Mouse (Mus musculus) hindbrain, postnatal 0 days (tissue): Measurements from ENCODE around the gene Noxo1. TPM values are rescaled to one million over a fixed set of nuclear protein-coding genes. Genes with fewer than 3 reads are reported as not detected.
"Not testable (repeated sequence)": the region's sequence is repeated elsewhere in the genome, so short reads cannot be mapped to it uniquely, and the experiment has no call there.

Experiments used
- ATAC-seq: fragments of 200-750 bp; cut with Nextera tagmentation; 2 replicates; pipeline ENCODE4 v1.8.0; 2017; ENCODE audit warnings: mild to moderate bottlenecking, moderate TSS enrichment, moderate library complexity
- DNase-seq: peaks from one replicate; pipeline ENCODE4 v3.0.0-alpha.2; 2015; ENCODE audit warnings: low spot score
- H3K27ac ChIP-seq: fragments of 300-500 bp; sonication (generic); 2 replicates; pipeline ENCODE4 v1.5.1; 2014; ENCODE audit warnings: mild to moderate bottlenecking
- H3K27me3 ChIP-seq: fragments of 300-500 bp; sonication (generic); 2 replicates; pipeline ENCODE4 v1.6.1; 2014; ENCODE audit warnings: low read length, mixed read lengths; ENCODE audit not compliant: insufficient read depth
- H3K36me3 ChIP-seq: fragments of 300-500 bp; sonication (generic); 2 replicates; pipeline ENCODE4 v1.6.1; 2014; ENCODE audit warnings: low read length, mixed read lengths; ENCODE audit not compliant: insufficient read depth
- H3K4me1 ChIP-seq: fragments of 300-500 bp; sonication (generic); 2 replicates; pipeline ENCODE4 v1.6.1; 2014; ENCODE audit warnings: antibody characterized with exemption, low read length, mixed read lengths; ENCODE audit not compliant: insufficient read depth
- H3K4me2 ChIP-seq: fragments of 300-500 bp; sonication (generic); 2 replicates; pipeline ENCODE4 v1.6.1; 2014; ENCODE audit warnings: low read depth, mild to moderate bottlenecking, low read length, moderate library complexity, mixed read lengths
- H3K4me3 ChIP-seq: fragments of 300-500 bp; sonication (generic); 2 replicates; pipeline ENCODE4 v1.5.1; 2014; ENCODE audit warnings: low read length
- H3K9ac ChIP-seq: fragments of 300-500 bp; sonication (generic); replicated peaks from 2 replicates; pipeline ENCODE4 v1.6.1; 2014; ENCODE audit warnings: mild to moderate bottlenecking, low read length, moderate library complexity, mixed read lengths
- H3K9me3 ChIP-seq: fragments of 300-500 bp; sonication (generic); 2 replicates; pipeline ENCODE4 v1.6.1; 2016; ENCODE audit warnings: low read length, mixed read lengths
- CTCF ChIP-seq: IDR thresholded peaks from 2 replicates; pipeline ENCODE4 v1.5.1; 2016; ENCODE audit warnings: antibody characterized with exemption, control low read depth, low read depth
- WGBS: fragments of 180-500 bp; shearing (Covaris S2); extraction: QIAGEN DNeasy Blood & Tissue Kit; methylation state at CpG from one replicate; pipeline ENCODE4 v1.1.7; 2014; 5-methylcytosine and 5-hydroxymethylcytosine counted together
- polyA plus RNA-seq: library from polyadenylated mRNA; unstranded; fragments of >200 nt; fragmentation: Nextera tagmentation; extraction: Ambion mirVana; gene quantifications from 2 replicates; pipeline ENCODE4 v1.2.1, GENCODE M21; 2015
- total RNA-seq: library from RNA; depleted of rRNA; stranded (reverse); fragments of >200 nt; gene quantifications from 2 replicates; pipeline ENCODE4 v1.2.3, GENCODE M21; 2014

Gene Noxo1
- total and polyA plus RNA-seq, 2 experiments from 2014 or later, result 1.4 to 6.1 TPM

- TF ChIP-seq CTCF, result no peak
- 81% methylated on average over 4 of the region's 4 CpGs for WGBS
- peaks cover 4% of the 10 kb centered on the region; the same call in 1 of the 2 replicates for H3K4me1 ChIP-seq
- no peaks in the 10 kb centered on the region for H3K36me3 ChIP-seq
- H3K27me3 ChIP-seq, result no peaks in the 10 kb centered on the region
- H3K4me3 ChIP-seq, result peak overlapping the region; percentile 58; the same call in 1 of the 2 replicates
- no peaks in the 10 kb centered on the region for H3K9me3 ChIP-seq
- no peak for ATAC-seq
- H3K27ac ChIP-seq, result peak overlapping the region; percentile 83
- DNase-seq, result no peak
- no peak overlapping the region for H3K9ac ChIP-seq
- peak overlapping the region; percentile 86 for H3K4me2 ChIP-seq
These were observed 45.3 kb upstream of the Noxo1 start for GRCm38 (mm10) chr17:24650766-24651165.

GRCm38 (mm10) chr17:24651835-24652234 lies 44.2 kb upstream of the Noxo1 start:
- Histone ChIP-seq H3K4me2 (no peak overlapping the region), H3K9me3 (no peaks in the 10 kb centered on the region), H3K4me3 (no peak overlapping the region), H3K27ac (no peak overlapping the region), H3K9ac (no peak overlapping the region), H3K36me3 (no peaks in the 10 kb centered on the region), H3K27me3 (no peaks in the 10 kb centered on the region), H3K4me1 (peaks cover 4% of the 10 kb centered on the region; the same call in 1 of the 2 replicates)
- WGBS, result 61% methylated on average over 3 of the region's 3 CpGs
- no peak for DNase-seq
- no peak for ATAC-seq
- TF ChIP-seq CTCF, result no peak

GRCm38 (mm10) chr17:24653967-24654710 lies 41.9 kb upstream of the Noxo1 start:
- Histone ChIP-seq H3K4me3 (no peak overlapping the region), H3K9me3 (no peaks in the 10 kb centered on the region), H3K9ac (no peak overlapping the region), H3K36me3 (no peaks in the 10 kb centered on the region), H3K27ac (no peak overlapping the region), H3K4me1 (peaks cover 11% of the 10 kb centered on the region), H3K4me2 (peak overlapping the region; percentile 40), H3K27me3 (peaks cover 15% of the 10 kb centered on the region; the same call in 1 of the 2 replicates)
- DNase-seq, result peak; percentile 87
- 9% methylated on average over 18 of the region's 19 CpGs for WGBS
- ATAC-seq, result peak; percentile 75
- peak; percentile 97 for TF ChIP-seq CTCF

DNA sequence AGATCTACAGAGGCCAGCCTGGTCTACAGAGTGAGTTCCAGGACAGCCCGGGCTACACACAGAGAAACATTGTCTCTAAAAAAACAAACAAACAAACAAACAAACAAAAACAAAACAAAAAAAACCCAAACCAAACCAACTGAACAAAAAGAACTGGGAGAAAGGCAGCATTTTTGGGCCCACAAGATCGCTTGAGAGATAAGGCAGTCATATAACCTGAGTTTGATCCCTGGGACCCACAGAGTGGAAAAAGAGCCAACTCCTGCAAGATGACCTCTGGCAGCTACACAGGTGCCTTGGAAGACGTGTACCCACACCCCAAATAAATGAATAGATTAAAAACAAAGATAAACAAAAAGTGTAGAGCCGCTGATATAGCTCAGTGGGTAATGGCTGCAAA lies 41.1 kb upstream of the Noxo1 start:
- no peaks in the 10 kb centered on the region for H3K36me3 ChIP-seq
- TF ChIP-seq CTCF, result no peak
- no peak overlapping the region for H3K4me3 ChIP-seq
- H3K9me3 ChIP-seq, result no peaks in the 10 kb centered on the region
- H3K4me2 ChIP-seq, result no peak overlapping the region
- DNase-seq, result no peak
- peaks cover 7% of the 10 kb centered on the region for H3K4me1 ChIP-seq
- peaks cover 16% of the 10 kb centered on the region; the same call in 1 of the 2 replicates for H3K27me3 ChIP-seq
- 72% methylated on average over 4 of the region's 4 CpGs for WGBS
- no peak for ATAC-seq
- H3K27ac ChIP-seq, result no peak overlapping the region
- H3K9ac ChIP-seq, result no peak overlapping the region

DNA sequence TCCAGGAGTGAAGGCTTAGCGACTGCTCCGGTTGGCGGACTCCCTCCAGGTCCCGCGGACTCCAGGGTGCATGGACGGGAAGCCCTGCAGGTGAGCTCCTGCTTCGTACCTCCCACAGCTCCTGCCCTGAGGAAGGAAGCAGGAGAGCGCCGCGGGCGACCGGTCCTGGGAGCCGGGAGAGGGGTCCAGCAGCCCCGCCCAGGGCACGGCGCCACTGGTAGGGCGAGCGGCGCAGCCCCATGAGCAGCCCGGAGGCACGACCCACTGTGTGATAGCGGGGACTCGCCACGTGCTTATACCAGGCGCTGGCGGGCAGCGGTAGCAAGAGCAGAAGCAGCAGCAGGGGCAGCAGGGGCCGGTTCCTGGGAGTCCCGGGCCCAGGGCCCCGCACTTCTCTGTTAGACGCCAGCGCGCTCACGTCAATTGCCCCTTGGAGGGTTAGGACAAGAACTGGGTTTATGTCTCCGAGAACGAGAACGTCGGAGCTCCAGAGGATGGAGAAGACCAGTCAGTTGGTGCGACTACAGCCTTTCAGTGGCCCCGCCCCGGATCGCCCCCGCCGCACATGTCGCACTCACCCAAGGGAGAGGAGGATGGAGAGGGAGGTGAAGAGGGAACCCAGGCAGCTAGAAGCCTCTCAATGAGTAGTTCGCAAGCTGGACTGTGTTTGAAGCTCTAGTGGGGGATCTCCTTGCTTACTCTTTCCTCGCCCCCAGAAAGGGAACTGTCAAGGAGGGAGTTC lies 37.8 kb upstream of the Noxo1 start, which contains the start of gene Npw:
TSS of gene Npw (minus strand) at position 441 of the 742 bp plus-strand sequence.
- Histone ChIP-seq H3K36me3 (no peaks in the 10 kb centered on the region), H3K9ac (peak within 1 kb of the TSS; percentile 35; the same call in 1 of the 2 replicates), H3K4me3 (peak within 1 kb of the TSS; percentile 33), H3K4me1 (peaks cover 7% of the 10 kb centered on the region), H3K9me3 (no peaks in the 10 kb centered on the region), H3K4me2 (peak within 1 kb of the TSS; percentile 54), H3K27me3 (peaks cover 24% of the 10 kb centered on the region; the same call in 1 of the 2 replicates), H3K27ac (no peak within 1 kb of the TSS)
- WGBS, result 3% methylated on average over 47 of the region's 47 CpGs
- no peak for DNase-seq
- TF ChIP-seq CTCF, result no peak
- ATAC-seq, result no peak

DNA sequence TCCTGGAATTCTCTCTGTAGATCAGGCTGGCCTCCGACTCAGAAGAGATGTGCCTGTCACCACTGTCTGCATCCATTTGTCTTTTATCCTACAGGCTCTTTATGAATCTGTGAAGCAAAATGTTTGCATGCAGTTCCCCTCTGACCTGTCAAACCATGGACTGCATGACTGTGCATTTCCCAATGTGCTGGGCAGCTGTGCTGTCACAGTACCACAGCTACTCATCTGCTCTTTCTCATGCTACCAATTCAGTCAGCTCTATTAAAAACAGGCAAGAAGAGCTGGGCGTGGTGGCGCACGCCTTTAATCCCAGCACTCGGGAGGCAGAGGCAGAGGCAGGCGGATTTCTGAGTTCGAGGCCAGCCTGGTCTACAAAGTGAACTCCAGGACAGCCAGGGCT lies 29.0 kb upstream of the Noxo1 start:
- ATAC-seq, H3K9ac ChIP-seq, H3K27ac ChIP-seq, DNase-seq, H3K9me3 ChIP-seq, H3K36me3 ChIP-seq, H3K4me2 ChIP-seq, H3K4me3 ChIP-seq, H3K27me3 ChIP-seq: not testable (repeated sequence)
- H3K4me1 ChIP-seq, result peaks cover 14% of the 10 kb centered on the region
- WGBS, result 68% methylated on average over 7 of the region's 7 CpGs

GRCm38 (mm10) chr17:24667416-24667815 lies 28.6 kb upstream of the Noxo1 start:
- 24% methylated on average over 6 of the region's 6 CpGs for WGBS
- peak; percentile 72 for DNase-seq
- H3K4me1 ChIP-seq, result peaks cover 14% of the 10 kb centered on the region

GRCm38 (mm10) chr17:24669214-24669544 lies 26.9 kb upstream of the Noxo1 start:
- peak overlapping the region; percentile 92 for H3K27ac ChIP-seq
- ATAC-seq, result peak; percentile 38
- not testable (repeated sequence) for H3K9me3 ChIP-seq, DNase-seq, H3K36me3 ChIP-seq, H3K27me3 ChIP-seq
- WGBS, result 12% methylated on average over 15 of the region's 15 CpGs
- peak overlapping the region; percentile 88 for H3K4me3 ChIP-seq
- H3K4me2 ChIP-seq, result peak overlapping the region; percentile 67
- H3K9ac ChIP-seq, result peak overlapping the region; percentile 97
- peaks cover 14% of the 10 kb centered on the region for H3K4me1 ChIP-seq

More at GRCm38 (mm10) chr17:24667416-24667815, 28.6 kb upstream of the Noxo1 start:
- Histone ChIP-seq H3K4me3 (no peak overlapping the region), H3K36me3 (no peaks in the 10 kb centered on the region), H3K27ac (no peak overlapping the region), H3K9me3 (no peaks in the 10 kb centered on the region), H3K9ac (no peak overlapping the region), H3K4me2 (no peak overlapping the region), H3K27me3 (no peaks in the 10 kb centered on the region)
- ATAC-seq, result no peak
- peak; percentile 80 for TF ChIP-seq CTCF
